Mouse (Mus musculus) thymus, postnatal 14 days (tissue): Measurements from ENCODE around the gene Gm11027.

Experiments used
- DNase-seq: peaks from one replicate; pipeline ENCODE4 v3.0.0; 2021

The Gm11027 gene

DNA sequence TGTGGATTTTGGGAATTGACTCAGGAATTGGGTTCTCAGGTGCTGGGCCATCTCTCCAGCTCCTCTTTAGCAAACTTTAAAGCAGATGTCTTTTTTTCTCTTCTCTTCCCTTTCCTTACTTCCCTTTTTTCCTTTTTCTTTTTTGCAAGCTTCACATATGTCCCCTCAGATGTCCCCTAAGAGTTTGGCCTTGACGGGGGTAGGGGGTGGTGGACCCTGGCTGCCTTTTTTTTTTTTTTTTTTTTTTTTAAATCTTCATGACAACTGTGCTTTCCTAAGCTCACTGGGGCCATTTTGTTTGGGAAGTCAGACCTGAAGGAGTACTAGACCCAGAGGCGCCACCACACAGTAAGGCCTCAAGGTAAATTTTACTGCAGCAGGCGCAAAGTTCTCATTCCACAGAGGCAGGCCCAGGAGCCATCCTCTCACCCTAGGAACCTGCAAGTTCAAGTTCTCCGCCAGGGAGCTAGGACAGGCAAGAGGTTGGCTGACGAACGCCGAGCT lies 5.0 kb downstream of the Gm11027 start:
- no peak for DNase-seq

DNA sequence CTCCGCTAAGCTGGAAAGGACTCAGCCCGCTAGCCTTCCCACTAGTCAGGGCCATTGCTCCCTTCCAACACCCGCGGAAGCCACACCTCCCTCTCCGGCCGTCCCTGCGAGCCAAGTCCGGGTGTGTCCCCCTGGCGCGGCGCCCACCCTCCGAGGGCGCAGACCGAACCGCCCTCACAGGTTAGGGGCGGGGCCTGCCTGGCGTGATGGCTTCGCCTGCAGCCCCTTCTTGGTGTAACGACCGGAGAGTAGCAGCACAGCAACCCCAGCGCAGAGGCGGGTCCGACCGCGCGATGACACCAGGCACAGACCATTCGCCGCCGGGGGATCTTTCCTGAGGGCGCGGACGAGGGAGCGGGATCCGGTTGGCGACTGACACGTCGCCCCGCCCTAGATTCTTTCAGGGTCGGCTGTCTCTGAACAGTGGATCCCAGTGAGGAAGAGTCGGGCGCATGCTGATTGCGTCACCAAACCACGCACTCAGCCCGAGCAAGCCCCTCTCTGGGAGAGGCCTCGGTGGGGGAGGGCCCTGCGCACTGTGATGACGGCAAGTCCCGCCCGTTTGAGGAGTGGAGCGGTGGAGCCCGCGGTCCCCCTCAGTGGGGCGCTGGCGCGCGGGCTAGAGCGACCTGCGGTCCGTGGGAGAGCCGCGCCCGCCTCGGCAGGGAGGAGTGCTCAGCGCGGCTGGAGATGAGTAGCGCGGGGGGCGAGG lies 5.6 kb downstream of the Gm11027 start, which contains the start of gene Esyt2:
Gene Esyt2, plus strand, starts transcription at position 544 of the 712 bp plus-strand sequence.
- DNase-seq, result peak; percentile 100

DNA sequence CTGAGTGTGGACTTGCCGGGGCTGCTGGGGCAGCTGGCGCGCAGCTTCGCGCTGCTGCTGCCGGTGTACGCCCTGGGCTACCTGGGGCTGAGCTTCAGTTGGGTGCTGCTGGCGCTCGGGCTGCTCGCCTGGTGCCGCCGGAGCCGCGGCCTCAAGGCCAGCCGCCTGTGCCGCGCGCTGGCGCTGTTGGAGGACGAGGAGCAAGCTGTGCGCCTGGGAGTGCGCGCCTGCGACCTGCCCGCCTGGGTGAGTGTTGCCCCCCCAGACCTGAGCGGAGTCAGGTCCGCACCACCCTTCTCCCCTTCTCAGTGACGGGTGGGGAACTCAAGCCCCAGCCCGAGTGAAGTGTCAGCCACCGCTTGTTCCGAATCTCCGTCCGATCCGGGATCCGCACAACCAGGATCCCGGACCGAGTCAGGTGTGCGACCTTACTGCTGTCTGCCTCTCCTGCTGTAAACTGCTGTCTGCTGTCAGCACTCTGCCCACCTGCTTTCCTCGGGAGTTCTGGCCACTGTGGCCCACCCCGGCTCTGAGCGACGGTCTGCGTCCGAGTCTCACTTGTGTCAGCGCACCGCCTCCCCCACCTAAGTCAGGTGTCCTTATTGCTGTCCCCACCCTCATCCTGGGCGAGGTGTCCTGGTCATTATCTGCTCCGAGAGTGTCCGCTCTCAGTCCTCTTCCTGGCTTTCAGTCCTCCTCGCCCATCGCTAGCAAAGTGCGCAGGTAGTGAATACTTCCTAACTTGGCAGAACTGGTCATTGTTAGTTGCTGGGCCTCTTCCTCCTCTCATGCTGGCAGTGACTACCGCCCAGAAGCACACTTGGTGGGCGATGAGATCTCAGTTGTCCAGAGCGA lies 6.5 kb downstream of the Gm11027 start:
- no peak for DNase-seq

DNA sequence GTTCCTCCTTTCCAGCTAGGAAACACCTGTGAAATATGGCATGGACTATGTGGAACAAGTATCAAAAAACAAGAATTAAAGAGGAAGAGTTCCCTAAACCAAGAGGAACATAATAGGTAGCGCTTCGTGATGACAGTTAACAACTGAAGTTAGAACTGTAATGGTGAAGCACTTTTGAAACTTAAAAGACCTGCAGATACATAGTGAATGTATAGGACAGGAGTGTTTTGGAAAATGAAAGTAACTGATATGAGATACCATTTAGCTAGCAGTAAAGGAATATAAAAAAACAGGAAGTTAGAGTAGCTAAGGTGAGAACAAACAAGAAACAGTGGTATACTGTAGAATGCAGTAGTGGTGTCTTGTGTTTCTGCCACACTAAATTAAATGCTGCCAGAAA lies 7.7 kb downstream of the Gm11027 start:
- no peak for DNase-seq

DNA sequence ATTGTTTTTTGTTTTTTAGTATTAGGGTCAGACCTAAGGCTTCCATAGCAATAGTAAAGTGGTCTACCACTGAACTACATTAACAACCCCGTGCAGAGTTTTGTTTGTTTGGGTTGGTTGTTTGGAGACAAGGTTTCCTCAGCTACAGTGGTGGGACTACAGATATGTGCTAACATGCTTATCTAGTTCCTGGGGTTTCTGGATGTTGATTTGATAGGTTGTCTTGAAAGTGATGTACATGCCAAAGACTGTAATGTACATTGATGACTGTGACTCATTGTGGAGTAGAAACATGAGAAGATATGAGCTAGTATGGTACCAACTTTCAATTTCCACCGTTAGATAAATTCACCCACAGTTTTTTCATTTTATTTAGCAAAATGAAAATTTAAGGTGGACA lies 8.3 kb downstream of the Gm11027 start:
- no peak for DNase-seq

DNA sequence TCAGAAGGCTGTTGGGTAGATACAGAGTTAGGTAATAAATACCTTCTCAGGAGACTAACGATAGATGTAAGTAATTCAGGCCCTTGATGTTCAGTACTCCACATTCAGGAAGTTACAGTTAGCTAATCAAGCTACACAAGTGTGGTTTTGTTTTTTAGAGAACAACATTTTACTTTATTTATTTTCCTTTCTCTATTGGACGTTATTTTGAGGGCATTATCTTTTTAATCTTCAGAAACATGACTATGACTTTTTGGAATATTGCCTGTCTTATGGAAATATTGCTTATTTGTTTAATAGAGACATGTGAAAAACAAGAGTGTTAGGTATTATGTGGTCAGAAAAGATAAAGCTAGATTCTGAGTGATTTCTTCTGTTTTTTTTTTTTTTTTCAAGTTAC lies 18.0 kb downstream of the Gm11027 start:
- DNase-seq, result no peak

DNA sequence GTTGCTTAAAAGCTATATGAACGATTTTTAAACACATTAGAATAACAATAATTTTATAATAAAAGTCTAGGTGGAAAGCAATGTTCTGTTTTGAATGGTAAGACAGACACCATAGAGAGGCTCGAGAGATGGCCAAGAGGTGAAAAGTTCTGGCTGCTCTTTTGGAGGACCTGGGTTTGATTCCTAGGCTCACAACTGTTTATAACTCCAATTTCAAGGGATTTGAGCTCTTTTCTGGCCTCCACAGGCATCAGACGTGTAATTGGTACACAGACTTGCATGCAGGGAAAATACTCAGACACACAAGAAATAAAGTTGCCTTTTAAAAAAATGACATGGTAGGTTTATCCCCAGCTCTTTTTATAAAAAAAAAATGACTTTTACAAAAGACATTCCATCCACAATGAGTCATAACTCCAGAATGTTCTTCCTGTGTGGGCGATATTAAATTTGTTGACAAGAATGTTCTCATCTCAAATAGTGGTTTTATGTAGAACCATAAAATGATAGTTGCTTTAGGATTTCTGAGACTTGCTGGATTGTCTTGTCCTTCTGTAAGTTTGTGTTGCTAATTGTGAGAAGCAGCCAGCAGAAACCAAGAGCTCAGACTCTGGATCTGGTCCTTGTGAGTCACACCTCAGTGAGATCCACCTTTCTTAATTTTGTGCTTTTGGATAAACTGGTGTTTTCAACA lies 18.6 kb downstream of the Gm11027 start:
- DNase-seq, result no peak

DNA sequence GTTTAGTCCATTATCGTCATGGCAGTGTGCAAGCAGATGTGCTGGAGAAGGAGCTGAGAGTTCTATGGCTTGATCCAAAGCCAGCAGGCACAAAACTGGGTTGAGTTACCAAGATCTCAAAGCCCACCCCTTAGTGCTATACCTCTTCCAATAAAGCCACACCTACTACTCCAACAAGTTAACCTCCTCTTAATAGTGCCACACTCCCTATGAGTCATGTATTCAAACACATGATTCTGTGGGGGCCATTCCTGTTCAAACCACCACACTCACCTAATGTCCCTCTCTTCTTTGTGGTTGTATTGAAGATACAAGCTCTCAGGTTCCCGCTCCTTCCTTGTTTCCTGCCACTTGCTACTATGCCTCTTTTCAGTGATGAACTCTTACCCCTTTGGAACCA lies 24.7 kb downstream of the Gm11027 start:
- DNase-seq, result no peak

DNA sequence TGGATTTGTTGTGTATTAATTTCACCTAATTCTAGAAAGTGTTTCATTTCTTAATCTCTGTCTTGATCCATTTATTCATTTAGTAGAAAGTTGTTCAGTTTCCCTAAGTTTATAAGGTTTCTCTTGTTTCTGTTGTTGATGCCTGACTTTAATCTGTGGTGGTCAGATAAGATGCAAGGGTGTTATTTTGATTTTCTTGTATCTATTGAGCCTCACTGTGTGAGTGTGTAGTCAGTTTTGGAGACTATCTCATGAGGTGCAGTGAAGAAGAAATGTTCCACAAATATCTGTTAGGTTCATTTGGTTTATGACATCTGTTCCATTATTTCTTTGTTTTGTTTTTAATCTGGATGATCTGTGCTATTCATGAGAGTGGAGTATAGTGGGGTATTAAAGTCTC lies 27.0 kb downstream of the Gm11027 start:
- no peak for DNase-seq

DNA sequence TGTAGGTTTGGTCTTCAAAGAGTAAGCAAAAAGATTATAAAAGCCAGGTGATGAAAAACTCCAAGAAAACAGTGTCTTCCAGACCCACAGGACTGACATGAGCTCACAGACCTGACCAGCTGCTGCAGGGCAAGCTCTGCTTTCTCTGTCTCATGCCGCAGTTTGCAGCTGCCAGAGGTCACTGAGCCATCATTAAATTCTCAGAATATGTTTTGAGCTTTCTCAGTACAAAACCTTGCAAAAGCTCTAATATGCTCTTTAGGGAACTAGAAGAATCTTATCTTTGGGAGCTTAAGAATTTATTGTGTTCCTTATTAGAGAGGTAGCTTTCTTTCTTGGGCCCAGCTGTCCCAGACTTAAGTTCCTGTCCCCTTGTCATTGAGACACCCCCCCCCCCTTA lies 30.9 kb downstream of the Gm11027 start:
- DNase-seq, result no peak

DNA sequence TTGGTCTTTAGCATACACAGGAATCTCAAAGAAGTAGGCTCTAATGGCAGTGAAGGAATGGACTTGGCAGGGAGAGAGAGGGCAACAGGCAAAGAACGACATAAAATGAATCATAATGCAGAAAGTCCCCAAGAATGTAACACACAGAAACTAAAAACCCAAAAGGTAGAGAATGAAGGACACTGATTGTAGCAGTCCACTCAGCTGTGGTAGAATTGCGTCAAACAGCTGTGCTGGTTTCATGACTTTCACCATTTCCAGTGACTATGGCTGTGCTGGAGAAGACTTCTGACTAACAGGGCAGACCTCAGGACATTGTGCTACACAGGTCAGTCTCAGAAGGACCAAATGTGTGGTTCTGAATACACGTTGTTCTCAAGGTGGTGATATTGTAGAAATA lies 32.7 kb downstream of the Gm11027 start:
- no peak for DNase-seq

DNA sequence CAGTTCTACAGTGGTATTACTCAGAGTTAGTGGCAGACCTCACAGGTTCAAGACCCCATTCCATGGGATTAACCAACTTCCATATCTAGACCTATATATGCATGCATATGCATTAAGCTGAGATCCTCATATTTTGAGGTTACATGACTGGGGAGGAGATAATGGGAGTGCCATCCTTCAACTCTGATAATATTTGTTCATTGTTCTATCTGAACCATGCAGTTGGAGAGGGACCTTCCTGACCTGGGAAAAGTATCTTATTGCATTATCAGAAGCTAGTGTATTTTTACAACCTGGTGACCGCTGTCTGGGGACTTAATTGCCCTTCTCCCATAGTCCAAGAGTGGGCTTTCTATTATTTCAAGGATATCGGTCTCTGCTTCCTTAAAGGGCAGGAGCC lies 33.4 kb downstream of the Gm11027 start:
- DNase-seq, result no peak

DNA sequence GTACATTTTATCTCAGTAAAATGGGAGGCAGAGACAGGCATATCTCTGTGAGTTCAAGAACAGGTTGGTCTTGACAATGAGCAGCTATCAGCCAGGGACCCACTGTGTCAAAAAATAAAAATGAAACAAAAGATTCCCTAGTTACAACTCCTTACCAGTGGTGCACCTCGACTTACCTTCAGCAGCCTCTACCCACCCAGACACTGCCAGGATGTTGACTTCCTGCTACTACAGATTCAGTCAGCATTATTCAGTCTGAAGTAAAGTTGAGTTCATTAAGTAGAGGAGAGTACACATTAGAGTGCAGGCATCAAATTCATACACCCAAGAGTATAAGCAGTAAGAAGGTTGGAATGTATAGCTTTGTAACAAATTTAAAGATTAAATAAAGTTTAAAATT lies 38.6 kb downstream of the Gm11027 start:
- peak; percentile 18 for DNase-seq

DNA sequence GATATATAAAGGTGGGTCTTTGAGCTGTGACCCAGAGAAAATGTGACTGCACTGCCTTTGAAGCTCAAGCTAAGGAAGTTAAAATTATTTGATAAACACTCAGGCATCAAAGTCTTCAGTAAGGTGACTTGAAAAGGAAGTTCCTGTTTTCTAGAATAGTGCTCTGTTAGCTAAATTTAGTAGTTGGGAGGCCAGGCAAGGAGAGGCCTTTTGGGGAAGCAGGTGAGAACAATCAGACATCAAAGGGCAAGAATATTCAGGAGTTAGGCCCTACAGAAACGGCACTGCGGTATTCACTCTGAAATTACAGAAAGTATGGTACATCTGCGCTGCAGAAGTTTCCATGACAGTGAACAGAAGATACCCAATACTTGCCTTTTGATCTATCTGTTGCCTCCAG lies 40.3 kb downstream of the Gm11027 start:
- peak; percentile 20 for DNase-seq

DNA sequence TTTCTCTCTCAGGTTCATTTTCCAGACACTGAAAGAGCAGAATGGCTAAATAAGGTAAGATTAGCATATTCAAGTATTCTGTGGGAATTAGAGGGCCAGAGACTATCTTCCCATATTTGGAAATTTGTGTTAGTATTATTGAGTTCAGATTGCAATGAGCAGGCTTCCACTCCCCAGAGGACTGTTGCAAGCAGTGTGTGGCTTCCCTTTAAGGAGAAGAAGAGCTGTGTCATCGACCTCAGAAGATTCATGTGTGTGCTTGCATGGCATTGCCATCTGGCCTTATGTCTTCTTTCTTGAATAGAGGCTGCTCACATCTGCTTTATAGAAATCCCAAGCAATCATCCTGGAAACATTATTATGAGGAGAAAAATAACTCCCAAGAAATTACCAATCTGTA lies 42.6 kb downstream of the Gm11027 start:
- DNase-seq, result no peak
